Mouse (Mus musculus): ENCODE results near the gene Stk39. TPM values are rescaled to one million over a fixed set of nuclear protein-coding genes. Genes with fewer than 3 reads are reported as not detected.

The Stk39 gene
- polyA plus RNA-seq (2014; fragmentation: Illumina TruSeq; extraction: RNeasy Lipid Tissue Mini Kit (QIAGEN cat#74804); ENCODE audit: low read depth, low replicate concordance): 117 TPM

GRCm38 (mm10) chr2:68471759-68472550, at the start of gene Stk39:
Gene Stk39 (minus strand): TSS chr2:68472268.

Other genes with a start within 250 kb of the Stk39 start
- gene 4933409G03Rik, start 110.1 kb upstream of the Stk39 start, polyA plus RNA-seq (2014; fragmentation: Illumina TruSeq; extraction: RNeasy Lipid Tissue Mini Kit (QIAGEN cat#74804); ENCODE audit: low read depth, low replicate concordance): not detected
- not detected for gene 4932414N04Rik, start 184.2 kb upstream of the Stk39 start, polyA plus RNA-seq (2014; fragmentation: Illumina TruSeq; extraction: RNeasy Lipid Tissue Mini Kit (QIAGEN cat#74804); ENCODE audit: low read depth, low replicate concordance)